Mouse (Mus musculus) neutrophil, adult 65 days (primary cell): ENCODE data around the gene Pip4k2a. TPM values are rescaled to one million over a fixed set of nuclear protein-coding genes. Genes with fewer than 3 reads are reported as not detected.

Experiments
- total RNA-seq: library from RNA; stranded (reverse); gene quantifications from 2 replicates; pipeline ENCODE4 v1.2.4, GENCODE M21; 2023

Pip4k2a gene
- 74.9 TPM in 2 replicates for total RNA-seq

GRCm38 (mm10) chr2:18998054-18998478 is at the start of gene Pip4k2a, which contains the start of gene 4930426L09Rik:
TSS of gene Pip4k2a (minus strand) at chr2:18998126.
TSS of gene 4930426L09Rik (plus strand) at chr2:18998343.

Other genes starting within 250 kb of the Pip4k2a start
- gene 4930426L09Rik, start 217 bp upstream of the Pip4k2a start, total RNA-seq = 0.27 and 1.5 TPM in 2 replicates
- gene Armc3, start 201.2 kb upstream of the Pip4k2a start, total RNA-seq = 2.9 and 3.2 TPM in 2 replicates